7 mouse cellular contexts compared by ENCODE assay signal in genomic region chr5:108668977-108669936, GRCm38 (mm10). TPM values are rescaled to one million over a fixed set of nuclear protein-coding genes. Genes with fewer than 3 reads are reported as not detected.
DNase-seq lines count a peak whose midpoint lies in the region; ATAC-seq and TF ChIP-seq lines count a peak whose summit lies in the region.

TSS of gene Dgkq (minus strand) at chr5:108669672.

- H3K9ac ChIP-seq in intestine, postnatal 0 days (ENCODE audit: low read depth, low read length) = peak within 1 kb of the TSS; percentile 81
- peak within 1 kb of the TSS; percentile 74 for H3K9ac ChIP-seq in midbrain, embryonic 12.5 days (replicated peaks)

- peak; percentile 90 for TF ChIP-seq CTCF in intestine, postnatal 0 days (IDR thresholded peaks at IDR 0.05; ENCODE audit: low read depth)

- peak; percentile 92 for DNase-seq in adrenal gland, postnatal 10 days
- DNase-seq in embryonic facial prominence, embryonic 10.5 days (ENCODE audit: low spot score) = peak; percentile 87
- DNase-seq in gonadal fat pad, adult 2 months (ENCODE audit: low read depth) = no peak
- peak; percentile 78 for DNase-seq in left cerebral cortex, postnatal 4 days
- DNase-seq in spleen, adult 12 weeks (ENCODE audit: low spot score) = peak; percentile 78

- peaks cover 20% of the 10 kb centered on the region for H3K4me1 ChIP-seq in embryonic facial prominence, embryonic 10.5 days
- peaks cover 7% of the 10 kb centered on the region; the same call in 1 of the 2 replicates for H3K4me1 ChIP-seq in intestine, postnatal 0 days (replicated peaks; ENCODE audit: control insufficient read depth, insufficient read depth, low read length)
- H3K4me1 ChIP-seq in midbrain, embryonic 12.5 days = peaks cover 23% of the 10 kb centered on the region

- H3K4me2 ChIP-seq in intestine, postnatal 0 days (replicated peaks; ENCODE audit: low read depth) = peak within 1 kb of the TSS; percentile 86
- H3K4me2 ChIP-seq in midbrain, embryonic 12.5 days (replicated peaks) = peak within 1 kb of the TSS; percentile 69

- peak; percentile 76 for ATAC-seq in intestine, postnatal 0 days
- peak; percentile 82 for ATAC-seq in midbrain, embryonic 12.5 days (ENCODE audit: low FRiP score, low read depth)

- WGBS in embryonic facial prominence, embryonic 10.5 days = 7% methylated on average over 43 of the region's 43 CpGs
- WGBS in intestine, postnatal 0 days = 4% methylated on average over 43 of the region's 43 CpGs
- 7% methylated on average over 43 of the region's 43 CpGs for WGBS in midbrain, embryonic 12.5 days

- intact Hi-C loops in left cerebral cortex, postnatal 4 days (cut with DNase I) = no loop called here

- peaks cover 29% of the 10 kb centered on the region for H3K36me3 ChIP-seq in embryonic facial prominence, embryonic 10.5 days (replicated peaks)
- H3K36me3 ChIP-seq in intestine, postnatal 0 days (ENCODE audit: control insufficient read depth, insufficient read depth) = peaks cover 17% of the 10 kb centered on the region; the same call in 1 of the 2 replicates
- H3K36me3 ChIP-seq in midbrain, embryonic 12.5 days = peaks cover 14% of the 10 kb centered on the region

- peak within 1 kb of the TSS; percentile 70 for H3K4me3 ChIP-seq in embryonic facial prominence, embryonic 10.5 days
- H3K4me3 ChIP-seq in intestine, postnatal 0 days (ENCODE audit: low read depth, low read length) = peak within 1 kb of the TSS; percentile 49
- H3K4me3 ChIP-seq in midbrain, embryonic 12.5 days = peak within 1 kb of the TSS; percentile 54

- no peaks in the 10 kb centered on the region for H3K9me3 ChIP-seq in embryonic facial prominence, embryonic 10.5 days
- H3K9me3 ChIP-seq in intestine, postnatal 0 days (ENCODE audit: control insufficient read depth) = no peaks in the 10 kb centered on the region
- no peaks in the 10 kb centered on the region for H3K9me3 ChIP-seq in midbrain, embryonic 12.5 days

- H3K27me3 ChIP-seq in embryonic facial prominence, embryonic 10.5 days (replicated peaks; ENCODE audit: low read depth, poor library complexity, severe bottlenecking) = no peaks in the 10 kb centered on the region
- no peaks in the 10 kb centered on the region for H3K27me3 ChIP-seq in intestine, postnatal 0 days (replicated peaks; ENCODE audit: control insufficient read depth, insufficient read depth, low read length)
- H3K27me3 ChIP-seq in midbrain, embryonic 12.5 days = no peaks in the 10 kb centered on the region; the same call in 1 of the 2 replicates

- H3K27ac ChIP-seq in embryonic facial prominence, embryonic 10.5 days (replicated peaks) = peak within 1 kb of the TSS; percentile 93
- H3K27ac ChIP-seq in intestine, postnatal 0 days (ENCODE audit: low read depth, low read length) = peak within 1 kb of the TSS; percentile 84
- peak within 1 kb of the TSS; percentile 85 for H3K27ac ChIP-seq in midbrain, embryonic 12.5 days (replicated peaks)

RNA-seq across cellular contexts. Expression of gene Dgkq, which starts in this region (rescaled TPM):
- total RNA-seq in adrenal gland, postnatal 10 days (2021) = 10 to 100 TPM; 16.7 to 23.7 TPM
- polyA plus RNA-seq in embryonic facial prominence, embryonic 10.5 days (2016; fragmentation: Nextera tagmentation; extraction: Ambion mirVana) = 12.5 and 14.5 TPM in 2 replicates
- 20.8 and 22.1 TPM in 2 replicates for polyA plus RNA-seq in gonadal fat pad, adult 2 months (2012; rRNA removed)
- polyA plus RNA-seq in intestine, postnatal 0 days (2015; fragmentation: Nextera tagmentation; extraction: Ambion mirVana) = 10.3 and 13.6 TPM in 2 replicates
- 10 to 100 TPM; 55.4 to 68.1 TPM for total RNA-seq in left cerebral cortex, postnatal 4 days (2021)
- 21.2 and 21.7 TPM in 2 replicates for polyA plus RNA-seq in midbrain, embryonic 12.5 days (2016; fragmentation: Nextera tagmentation; extraction: Ambion mirVana)
